Mouse (Mus musculus) lung, adult 10 weeks (tissue): ENCODE measurements around the gene Vmn2r53. TPM values are rescaled to one million over a fixed set of nuclear protein-coding genes. Genes with fewer than 3 reads are reported as not detected.

ENCODE experiments used
- polyA plus RNA-seq: library from polyadenylated mRNA; stranded (reverse); fragments of 350-450 nt; fragmentation: Illumina TruSeq; extraction: RNeasy Lipid Tissue Mini Kit (QIAGEN cat#74804); gene quantifications from one replicate; pipeline ENCODE4 v1.2.3, GENCODE M21; 2014; ENCODE audit warnings: low read depth, low replicate concordance; ENCODE audit not compliant: insufficient read depth

The Vmn2r53 gene
- polyA plus RNA-seq: not detected

GRCm38 (mm10) chr7:12608688-12609087, at the start of gene Vmn2r53:
Vmn2r53 (minus strand) TSS chr7:12608788.

GRCm38 (mm10) chr7:12640219-12640618, 31.6 kb upstream of the Vmn2r53 start, which contains the start of gene Vmn2r54:
Vmn2r54 (minus strand) TSS chr7:12640319.

Other genes with a start within 250 kb of the Vmn2r53 start
- not detected for gene Vmn1r84, start 239.5 kb downstream of the Vmn2r53 start, polyA plus RNA-seq
- 0.32 TPM for gene Zfp551, start 186.0 kb downstream of the Vmn2r53 start, polyA plus RNA-seq
- gene Zfp606, start 130.5 kb downstream of the Vmn2r53 start, polyA plus RNA-seq: 4.3 TPM
- not detected for gene 2900092C05Rik, start 96.3 kb downstream of the Vmn2r53 start, polyA plus RNA-seq
- gene Vmn2r54, start 31.5 kb upstream of the Vmn2r53 start, polyA plus RNA-seq: not detected
- gene Vmn2r55, start 76.2 kb upstream of the Vmn2r53 start, polyA plus RNA-seq: not detected
- gene Vmn2r56, start 126.2 kb upstream of the Vmn2r53 start, polyA plus RNA-seq: not detected
- 0.95 TPM for gene Zscan18, start 194.8 kb upstream of the Vmn2r53 start, polyA plus RNA-seq
- 3.1 TPM for gene Zfp329, start 210.1 kb upstream of the Vmn2r53 start, polyA plus RNA-seq
- gene Zfp110, start 226.0 kb upstream of the Vmn2r53 start, polyA plus RNA-seq: 15.9 TPM